Mouse (Mus musculus) myocyte (in vitro differentiated cells): ENCODE results near the gene Tmem161a. TPM values are rescaled to one million over a fixed set of nuclear protein-coding genes. Genes with fewer than 3 reads are reported as not detected.

Source experiments
- H3K27me3 ChIP-seq: one replicate; pipeline ENCODE4 v1.6.1; 2011; ENCODE audit not compliant: control insufficient read depth, insufficient read depth, insufficient read length
- H3K36me3 ChIP-seq: one replicate; pipeline ENCODE4 v1.6.1; 2011; ENCODE audit not compliant: control insufficient read depth, insufficient read depth
- H3K4me2 ChIP-seq: one replicate; pipeline ENCODE4 v1.6.1; 2011; ENCODE audit warnings: low read depth, control low read depth
- H3K4me3 ChIP-seq: one replicate; pipeline ENCODE4 v1.5.1; 2011; ENCODE audit warnings: mild to moderate bottlenecking, control low read depth, moderate library complexity
- H3K79me2 ChIP-seq: one replicate; pipeline ENCODE4 v1.6.1; 2011; ENCODE audit not compliant: control insufficient read depth, insufficient read depth
- H3ac ChIP-seq: one replicate; pipeline ENCODE4 v1.6.1; 2011; ENCODE audit not compliant: control insufficient read depth, insufficient read length
- CEBPB ChIP-seq: IDR thresholded peaks from 2 replicates; pipeline ENCODE4 v1.6.1; 2011; ENCODE audit warnings: mild to moderate bottlenecking, moderate library complexity; ENCODE audit not compliant: poor library complexity, insufficient read depth, severe bottlenecking
- E2F4 ChIP-seq: IDR thresholded peaks from one replicate; pipeline ENCODE4 v1.6.1; 2011; ENCODE audit warnings: mild to moderate bottlenecking, control low read depth, moderate library complexity; ENCODE audit not compliant: insufficient read depth
- MAX ChIP-seq: IDR thresholded peaks from one replicate; pipeline ENCODE4 v1.6.1; 2011; ENCODE audit warnings: low read depth, mild to moderate bottlenecking, control low read depth
- MYOD1 ChIP-seq, 3 experiments: IDR thresholded peaks; one replicate each; pipeline ENCODE4 v1.6.1; 2011; ENCODE audit warnings: control low read depth in 2 of 3, low read depth in 2 of 3, mild to moderate bottlenecking in 2 of 3, moderate library complexity in 1 of 3; ENCODE audit not compliant: insufficient read length in 2 of 3, control insufficient read depth in 1 of 3
- MYOG ChIP-seq, 3 experiments: IDR thresholded peaks; one replicate each; pipeline ENCODE4 v1.6.1; 2011; ENCODE audit warnings: control low read depth in 2 of 3, low read depth in 2 of 3, mild to moderate bottlenecking in 2 of 3; ENCODE audit not compliant: insufficient read length in 2 of 3, control insufficient read depth in 1 of 3, insufficient read depth in 1 of 3
- POLR2A ChIP-seq: IDR thresholded peaks from one replicate; pipeline ENCODE4 v1.6.1; 2011; ENCODE audit warnings: low read depth, mild to moderate bottlenecking, control low read depth, moderate library complexity; ENCODE audit not compliant: insufficient read length
- POLR2AphosphoS2 ChIP-seq: IDR thresholded peaks from one replicate; pipeline ENCODE4 v1.6.1; 2011; ENCODE audit warnings: low read depth, control low read depth; ENCODE audit not compliant: insufficient read length
- REST ChIP-seq: IDR thresholded peaks from one replicate; pipeline ENCODE4 v1.6.1; 2011; ENCODE audit warnings: mild to moderate bottlenecking, control low read depth, moderate library complexity; ENCODE audit not compliant: insufficient read depth, insufficient read length
- SRF ChIP-seq: IDR thresholded peaks from one replicate; pipeline ENCODE4 v1.6.1; 2011; ENCODE audit warnings: low read depth; ENCODE audit not compliant: control insufficient read depth, insufficient read length
- TCF12 ChIP-seq: IDR thresholded peaks from one replicate; pipeline ENCODE4 v1.6.1; 2011; ENCODE audit warnings: mild to moderate bottlenecking, control low read depth; ENCODE audit not compliant: poor library complexity, insufficient read depth, severe bottlenecking
- TCF3 ChIP-seq: IDR thresholded peaks from one replicate; pipeline ENCODE4 v1.6.1; 2011; ENCODE audit warnings: low read depth, control low read depth; ENCODE audit not compliant: insufficient read length
- USF1 ChIP-seq: IDR thresholded peaks from one replicate; pipeline ENCODE4 v1.6.1; 2011; ENCODE audit warnings: low read depth, mild to moderate bottlenecking, control low read depth, moderate library complexity
- polyA plus RNA-seq: library from polyadenylated mRNA; unstranded; fragments of >200 nt; fragmentation: generic; extraction: Trizol; gene quantifications from one replicate; pipeline ENCODE4 v1.2.1, GENCODE M21; 2012; ENCODE audit warnings: missing spikeins

Tmem161a gene
- polyA plus RNA-seq, 1 experiment = 132 TPM

GRCm38 (mm10) chr8:70181903-70182252, 9.7 kb downstream of the Tmem161a start:
- peaks cover 5% of the 10 kb centered on the region for H3K36me3 ChIP-seq
- no peaks in the 10 kb centered on the region for H3K79me2 ChIP-seq
- no peak overlapping the region for H3K4me2 ChIP-seq
- no peaks in the 10 kb centered on the region for H3K27me3 ChIP-seq
- TF ChIP-seq TCF3 (peak; percentile 90), POLR2AphosphoS2 (no peak), MYOD1 (IDR thresholded peaks at IDR 0.05; ENCODE audit: control insufficient read depth in 1 of 3, insufficient read length in 2 of 3, low read depth in 2 of 3) (peak in 2 of 3 experiments; percentile 94 to 97), USF1 (no peak), TCF12 (peak; percentile 33), MYOG (IDR thresholded peaks at IDR 0.05; ENCODE audit: control insufficient read depth in 1 of 3, insufficient read depth in 1 of 3, insufficient read length in 2 of 3, low read depth in 2 of 3) (peak; percentile 55 to 98 (median 95)), POLR2A (no peak), REST (no peak), E2F4 (no peak)
- H3ac ChIP-seq = no peak overlapping the region
- no peak overlapping the region for H3K4me3 ChIP-seq

GRCm38 (mm10) chr8:70183194-70183593, 11.0 kb downstream of the Tmem161a start:
- TF ChIP-seq CEBPB (no peak), POLR2A (no peak), MYOD1 (IDR thresholded peaks at IDR 0.05; ENCODE audit: control insufficient read depth in 1 of 3, insufficient read length in 2 of 3, low read depth in 2 of 3) (no peak), TCF3 (no peak), POLR2AphosphoS2 (no peak), MAX (no peak), TCF12 (no peak), SRF (no peak), MYOG (IDR thresholded peaks at IDR 0.05; ENCODE audit: control insufficient read depth in 1 of 3, insufficient read depth in 1 of 3, insufficient read length in 2 of 3, low read depth in 2 of 3) (no peak), E2F4 (no peak), USF1 (no peak), REST (no peak)
- Histone ChIP-seq H3K27me3 (no peaks in the 10 kb centered on the region), H3K36me3 (peaks cover 5% of the 10 kb centered on the region)

GRCm38 (mm10) chr8:70188707-70189106, 16.6 kb downstream of the Tmem161a start:
- no peak overlapping the region for H3K4me2 ChIP-seq
- H3K36me3 ChIP-seq = no peaks in the 10 kb centered on the region
- no peak overlapping the region for H3K4me3 ChIP-seq
- no peaks in the 10 kb centered on the region for H3K27me3 ChIP-seq
- H3ac ChIP-seq = no peak overlapping the region
- TF ChIP-seq POLR2A (no peak), MAX (no peak), TCF3 (no peak), SRF (no peak), REST (no peak), POLR2AphosphoS2 (no peak), MYOG (IDR thresholded peaks at IDR 0.05; ENCODE audit: control insufficient read depth in 1 of 3, insufficient read depth in 1 of 3, insufficient read length in 2 of 3, low read depth in 2 of 3) (no peak), USF1 (no peak), MYOD1 (IDR thresholded peaks at IDR 0.05; ENCODE audit: control insufficient read depth in 1 of 3, insufficient read length in 2 of 3, low read depth in 2 of 3) (no peak), TCF12 (no peak), E2F4 (no peak), CEBPB (no peak)
- no peaks in the 10 kb centered on the region for H3K79me2 ChIP-seq

More at GRCm38 (mm10) chr8:70183194-70183593, 11.0 kb downstream of the Tmem161a start:
- no peak overlapping the region for H3ac ChIP-seq
- no peak overlapping the region for H3K4me3 ChIP-seq
- no peaks in the 10 kb centered on the region for H3K79me2 ChIP-seq
- no peak overlapping the region for H3K4me2 ChIP-seq

GRCm38 (mm10) chr8:70193238-70193637, 21.1 kb downstream of the Tmem161a start:
- Histone ChIP-seq H3ac (no peak overlapping the region), H3K36me3 (no peaks in the 10 kb centered on the region)

More at GRCm38 (mm10) chr8:70193238-70193637, 21.1 kb downstream of the Tmem161a start:
- Histone ChIP-seq H3K4me2 (no peak overlapping the region), H3K27me3 (no peaks in the 10 kb centered on the region), H3K4me3 (no peak overlapping the region), H3K79me2 (no peaks in the 10 kb centered on the region)
- TF ChIP-seq MYOD1 (IDR thresholded peaks at IDR 0.05; ENCODE audit: control insufficient read depth in 1 of 3, insufficient read length in 2 of 3, low read depth in 2 of 3) (no peak), E2F4 (no peak), MAX (no peak), TCF3 (no peak), TCF12 (no peak), POLR2AphosphoS2 (no peak), CEBPB (no peak), USF1 (no peak), SRF (no peak), REST (no peak), POLR2A (no peak), MYOG (IDR thresholded peaks at IDR 0.05; ENCODE audit: control insufficient read depth in 1 of 3, insufficient read depth in 1 of 3, insufficient read length in 2 of 3, low read depth in 2 of 3) (no peak)
